Mouse (Mus musculus) kidney, adult 2 months (tissue): ENCODE results near the gene 4930518I15Rik.

Experiments
- CTCF ChIP-seq: fragments of 200-500 bp; conservative IDR thresholded peaks from 2 replicates; pipeline ENCODE4 v1.5.1; 2011; ENCODE audit warnings: low read depth, mild to moderate bottlenecking, control low read depth, low read length, moderate library complexity, mixed read lengths; ENCODE audit not compliant: insufficient read depth, insufficient read length
- POLR2A ChIP-seq: fragments of 200-500 bp; IDR thresholded peaks from one replicate; pipeline ENCODE4 v1.6.1; 2011; ENCODE audit warnings: low read depth, low read length, control low read depth

DNA sequence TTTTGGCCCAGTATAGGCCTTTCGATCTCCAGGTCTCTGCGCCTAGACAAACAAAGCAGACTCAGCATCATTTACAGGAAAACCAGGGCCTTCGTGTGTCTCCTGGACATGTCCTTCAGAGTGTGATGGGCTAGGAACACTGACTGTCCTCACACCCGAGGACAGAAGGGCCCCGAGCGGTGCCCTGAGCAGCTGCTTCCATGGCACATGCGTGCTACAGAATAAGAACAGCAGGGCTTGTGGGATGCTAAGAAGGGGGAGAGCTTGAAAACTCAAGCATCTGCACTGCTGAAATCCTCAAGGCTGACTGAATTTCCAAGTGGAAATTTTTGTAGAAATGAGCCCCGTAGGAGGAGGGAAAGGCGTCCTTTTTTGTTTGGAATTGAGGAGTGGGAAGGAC, 39.3 kb upstream of the 4930518I15Rik start:
- TF ChIP-seq CTCF, result no peak
- TF ChIP-seq POLR2A, result no peak
